Comparison of ENCODE assay signal across 22 mouse cellular contexts in the genomic region with DNA sequence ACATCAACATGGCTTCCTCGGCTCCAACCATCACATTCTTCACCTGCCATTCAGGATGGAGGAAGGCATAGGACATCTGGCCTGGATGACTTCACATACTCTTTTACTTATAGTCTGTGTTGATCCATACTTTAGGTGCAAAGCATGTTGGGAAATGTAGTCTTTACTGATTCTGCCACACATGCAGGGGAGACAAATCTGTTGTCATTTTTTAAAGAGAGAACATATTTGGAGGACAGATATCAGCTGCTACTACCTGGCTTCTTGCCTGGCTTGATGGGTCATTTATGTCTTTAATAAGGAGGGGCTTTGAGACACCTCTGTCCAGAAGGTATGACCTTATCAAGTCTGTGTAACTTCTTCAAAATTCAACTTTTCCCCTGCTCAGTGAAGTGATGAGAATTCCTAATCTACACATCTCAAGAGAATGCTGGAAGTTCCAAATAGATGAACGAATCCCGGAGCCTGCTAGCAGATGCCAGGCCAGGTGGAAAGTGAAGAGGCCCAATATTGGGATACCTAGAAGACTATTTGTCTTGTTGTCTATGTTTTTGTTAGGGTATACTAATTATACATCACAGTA. TPM values are rescaled to one million over a fixed set of nuclear protein-coding genes. Genes with fewer than 3 reads are reported as not detected.
DNase-seq lines count a peak whose midpoint lies in the region; ATAC-seq and TF ChIP-seq lines count a peak whose summit lies in the region.
"Had no signal": no experiment of that assay in that cellular context is flagged by ENCODE, and none has a peak within 500 bp of the region (broad histone marks: within the 10 kb centered on the region; RNA-seq: fewer than 3 reads in every experiment).

No protein-coding gene starts in this region.

- TF ChIP-seq POLR2A in CH12.LX (IDR thresholded peaks at IDR 0.05; ENCODE audit: low read depth, low read length) (no peak), MEL (IDR thresholded peaks at IDR 0.05; ENCODE audit: control insufficient read depth in 1 of 2, insufficient read depth in 1 of 2, low read depth in 1 of 2, low read length in 2 of 2, poor library complexity in 1 of 2) (no peak)

- no peak overlapping the region for H3K27ac ChIP-seq in heart, embryonic 12.5 days (ENCODE audit: poor library complexity, severe bottlenecking)
- H3K27ac ChIP-seq in CH12.LX (ENCODE audit: insufficient read depth, low read depth) (no peak overlapping the region), MEL (ENCODE audit: control insufficient read depth, low read depth, low read length) (no peak overlapping the region)

- peaks cover 31% of the 10 kb centered on the region for H3K4me1 ChIP-seq in heart, embryonic 12.5 days (replicated peaks)
- H3K4me1 ChIP-seq in CH12.LX (ENCODE audit: control insufficient read depth in 1 of 2, insufficient read depth in 2 of 2) (peaks cover 2 to 14% of the 10 kb centered on the region in 2 experiments; a peak in 2 of 4 replicates), MEL (ENCODE audit: control insufficient read depth in 1 of 2, insufficient read depth in 2 of 2, low read length in 2 of 2) (peaks cover 2 to 16% of the 10 kb centered on the region in 2 experiments)

- TF ChIP-seq CTCF in CH12.LX (conservative IDR thresholded peaks at IDR 0.05 in 1 of 2, IDR thresholded peaks at IDR 0.05 in 1 of 2; ENCODE audit: low read depth in 2 of 2, low read length in 2 of 2): no peak
- TF ChIP-seq CTCF in MEL (IDR thresholded peaks at IDR 0.05 in 2 of 3, conservative IDR thresholded peaks at IDR 0.05 in 1 of 3; ENCODE audit: control insufficient read depth in 1 of 3, insufficient read depth in 1 of 3, low read depth in 2 of 3, low read length in 3 of 3, poor library complexity in 1 of 3, severe bottlenecking in 1 of 3): no peak

- H3K4me3 ChIP-seq in heart, embryonic 12.5 days: no peak overlapping the region
- no peak overlapping the region for H3K4me3 ChIP-seq in CH12.LX (replicated peaks in 1 of 3; ENCODE audit: low read depth in 2 of 3, low read length in 2 of 3, poor library complexity in 1 of 3)
- no peak overlapping the region for H3K4me3 ChIP-seq in MEL (ENCODE audit: control insufficient read depth in 1 of 2, insufficient read depth in 1 of 2, low read depth in 2 of 2, low read length in 2 of 2)

- WGBS in heart, embryonic 12.5 days: 82% methylated on average over 3 of the region's 3 CpGs

- no peaks in the 10 kb centered on the region for H3K9me3 ChIP-seq in heart, embryonic 12.5 days (replicated peaks)
- H3K9me3 ChIP-seq in CH12.LX (replicated peaks; ENCODE audit: low read length): no peaks in the 10 kb centered on the region
- H3K9me3 ChIP-seq in MEL (replicated peaks; ENCODE audit: insufficient read depth, low read length): no peaks in the 10 kb centered on the region
- H3K9me3 ChIP-seq: G1E had no signal

- dilution Hi-C loops in CH12.LX (cut with MboI; ENCODE audit: extremely low pct_ligation_motif_present, extremely low pct_unique_long_range_greater_than_20kb, low sequenced_read_pairs): no loop called here

- no peaks in the 10 kb centered on the region for H3K36me3 ChIP-seq in heart, embryonic 12.5 days
- H3K36me3 ChIP-seq in CH12.LX (replicated peaks in 1 of 2; ENCODE audit: control insufficient read depth in 1 of 2, insufficient read depth in 1 of 2, low read length in 1 of 2): no peaks in the 10 kb centered on the region
- H3K36me3 ChIP-seq in MEL (ENCODE audit: control insufficient read depth in 1 of 2, insufficient read depth in 2 of 2, low read length in 2 of 2): peaks cover 0 to 2% of the 10 kb centered on the region in 2 experiments; a peak in 2 of 4 replicates
- H3K36me3 ChIP-seq: G1E had no signal

- no peak overlapping the region for H3K4me2 ChIP-seq in heart, embryonic 12.5 days
- no peak overlapping the region for H3K4me2 ChIP-seq in CH12.LX (ENCODE audit: insufficient read depth, low read depth, poor library complexity, severe bottlenecking)

- no peak overlapping the region for H3K9ac ChIP-seq in heart, embryonic 12.5 days
- H3K9ac ChIP-seq in CH12.LX (ENCODE audit: insufficient read depth, low read depth) (no peak overlapping the region), MEL (ENCODE audit: control insufficient read depth, low read depth, low read length, poor library complexity, severe bottlenecking) (no peak overlapping the region)

- TF ChIP-seq EP300 in CH12.LX (IDR thresholded peaks at IDR 0.05; ENCODE audit: low read length): no peak
- peak; percentile 36 to 70; a peak in 3 of 4 replicates for TF ChIP-seq EP300 in MEL (IDR thresholded peaks at IDR 0.05; ENCODE audit: low read depth in 1 of 2, low read length in 2 of 2)

- ATAC-seq in heart, embryonic 12.5 days (ENCODE audit: insufficient number of reproducible peaks, low FRiP score): no peak
- ATAC-seq: activated CD4-positive, CD25-positive, alpha-beta regulatory T cell, adult 4 months; CD4-positive, CD25-positive, alpha-beta regulatory T cell, adult 4 months; Patski had no signal

- H3K79me2 ChIP-seq in CH12.LX (replicated peaks; ENCODE audit: control insufficient read depth, extremely low read depth, insufficient read depth, poor library complexity, severe bottlenecking) (no peaks in the 10 kb centered on the region), MEL (ENCODE audit: control insufficient read depth, insufficient read depth, low read length, poor library complexity) (no peaks in the 10 kb centered on the region)

- in situ Hi-C loops in CH12.LX (cut with MboI; ENCODE audit: low pct_ligation_motif_present, low pct_unique_long_range_greater_than_20kb, low sequenced_read_pairs): no loop called here

- H3K27me3 ChIP-seq in heart, embryonic 12.5 days (replicated peaks): no peaks in the 10 kb centered on the region
- no peaks in the 10 kb centered on the region for H3K27me3 ChIP-seq in CH12.LX (replicated peaks)
- H3K27me3 ChIP-seq in MEL (ENCODE audit: control insufficient read depth in 1 of 2, insufficient read depth in 2 of 2, low read length in 2 of 2): no peaks in the 10 kb centered on the region
- H3K27me3 ChIP-seq: Patski had no signal

- TF ChIP-seq RAD21 in CH12.LX (IDR thresholded peaks at IDR 0.05; ENCODE audit: low read depth, low read length) (no peak), MEL (IDR thresholded peaks at IDR 0.05; ENCODE audit: low read depth, low read length) (no peak)

- DNase-seq in heart, adult 11 months: peak; percentile 64
- no peak for DNase-seq in CH12.LX (ENCODE audit: extremely low read depth)
- peak; percentile 61 for DNase-seq in MEL (ENCODE audit: low read depth, low spot score)
- no peak for DNase-seq in kidney, postnatal 25 days
- DNase-seq in gastrocnemius, postnatal 4 days (ENCODE audit: low spot score in 2 of 2): no peak
- DNase-seq: adrenal gland, adult 2 months; adrenal gland, adult 8-10 months; adrenal gland, postnatal 10 days; adrenal gland, postnatal 14 days; adrenal gland, postnatal 25 days; adrenal gland, postnatal 36 days; B cell, adult 2 months; cerebellum, adult 11 months; cerebellum, adult 11-12 months; cerebellum, adult 18-20 months; cerebellum, adult 2 months; cerebellum, adult 8-10 months had no signal

TF ChIP-seq in CH12.LX, 34 proteins besides CTCF, POLR2A, EP300 and RAD21:
- TF ChIP-seq GABPA (IDR thresholded peaks at IDR 0.05; ENCODE audit: insufficient replicate concordance, low read depth, low read length): no peak
- peak; percentile 60 for TF ChIP-seq HCFC1 (IDR thresholded peaks at IDR 0.05; ENCODE audit: low read depth, low read length)

TF ChIP-seq in MEL, 35 proteins besides CTCF, POLR2A, EP300 and RAD21:
- TF ChIP-seq MAX (IDR thresholded peaks at IDR 0.05; ENCODE audit: low read length) (0 out of 2 replicates have a peak, but pooled peaks have one; percentile 19), ETS1 (IDR thresholded peaks at IDR 0.05; ENCODE audit: low read depth, low read length) (peak; percentile 76), SIN3A (IDR thresholded peaks at IDR 0.05; ENCODE audit: low read length) (peak; percentile 51; the same call in 1 of the 2 replicates), JUND (IDR thresholded peaks at IDR 0.05; ENCODE audit: low read depth, low read length) (no peak), GATA1 (IDR thresholded peaks at IDR 0.05; ENCODE audit: low read depth, low read length) (peak; percentile 52), ZKSCAN1 (IDR thresholded peaks at IDR 0.05; ENCODE audit: low read depth, low read length) (no peak), HCFC1 (IDR thresholded peaks at IDR 0.05; ENCODE audit: low read depth, low read length) (peak; percentile 86), RCOR1 (IDR thresholded peaks at IDR 0.05; ENCODE audit: low read depth, low read length) (peak; percentile 63), UBTF (IDR thresholded peaks at IDR 0.05; ENCODE audit: borderline replicate concordance, insufficient read depth, low read depth, low read length) (no peak), ZNF384 (IDR thresholded peaks at IDR 0.05; ENCODE audit: low read depth, low read length) (no peak), MAZ (IDR thresholded peaks at IDR 0.05; ENCODE audit: low read depth, low read length) (no peak), NELFE (IDR thresholded peaks at IDR 0.05; ENCODE audit: low read depth, low read length) (no peak), MXI1 (IDR thresholded peaks at IDR 0.05; ENCODE audit: low read depth, low read length) (0 out of 2 replicates have a peak, but pooled peaks have one; percentile 33)

RNA-seq across cellular contexts. Expression of a gene that starts 18.6 kb away (rescaled TPM):
- polyA plus RNA-seq in heart, embryonic 12.5 days (2016; fragmentation: Nextera tagmentation; extraction: Ambion mirVana): 113 and 122 TPM in 2 replicates
- 20.7 and 22.7 TPM in 2 replicates for total RNA-seq in CH12.LX (2012; rRNA removed)
- total RNA-seq in CH12.LX (2014; rRNA removed): 34.8 and 35.7 TPM in 2 replicates
- 74.8 and 81.1 TPM in 2 replicates for polyA plus RNA-seq in CH12.LX (2012; ENCODE audit: insufficient read length, low read depth)
- 19.0 and 23.2 TPM in 2 replicates for total RNA-seq in MEL (2012; rRNA removed)
- polyA plus RNA-seq in MEL (2012; ENCODE audit: insufficient read depth in 1 of 2, insufficient read length in 2 of 2, low read depth in 1 of 2, low replicate concordance in 2 of 2, missing spikeins in 1 of 2): 10 to 100 TPM in 1 of 2 experiments, not detected in 1; 38.0 TPM
- total RNA-seq in gastrocnemius, postnatal 4 days (2021): 100 to 1,000 TPM; 108 to 126 TPM

RNA-seq across cellular contexts. Expression of a gene that starts 35.4 kb away (rescaled TPM):
- polyA plus RNA-seq in heart, embryonic 12.5 days (2016; fragmentation: Nextera tagmentation; extraction: Ambion mirVana): 94.9 and 109 TPM in 2 replicates
- total RNA-seq in CH12.LX (2012; rRNA removed) (22.3 and 23.3 TPM in 2 replicates), CH12.LX (2014; rRNA removed) (44.3 and 56.6 TPM in 2 replicates), MEL (2012; rRNA removed) (83.6 and 105 TPM in 2 replicates)
- polyA plus RNA-seq in CH12.LX (2012; ENCODE audit: insufficient read length, low read depth) (38.2 and 49.1 TPM in 2 replicates), MEL (2012; ENCODE audit: insufficient read depth in 1 of 2, insufficient read length in 2 of 2, low read depth in 1 of 2, low replicate concordance in 2 of 2, missing spikeins in 1 of 2) (100 to 1,000 TPM in 1 of 2 experiments, not detected in 1; 184 TPM)
- 10 to 100 TPM; 27.5 to 28.3 TPM for total RNA-seq in gastrocnemius, postnatal 4 days (2021)

Comparison
In these comparisons a context has a peak if more than half of its experiments do, and no peak if none do; other contexts are left out.
1. DNase-seq: peak in heart, adult 11 months (single experiment) and MEL (single experiment); none in CH12.LX (single experiment), kidney, postnatal 25 days (0 of 2) and gastrocnemius, postnatal 4 days (0 of 2).